Mouse (Mus musculus) frontal cortex, postnatal 25 days (tissue): ENCODE data around the gene Lrrc56.
A peak's percentile ranks its signal among the peaks of the same experiment; 100 is the strongest.

Experiments used
- DNase-seq, 2 experiments: peaks; one replicate each; pipeline ENCODE4 v3.0.0; 2022; ENCODE audit warnings: low spot score in 2 of 2

Gene Lrrc56

DNA sequence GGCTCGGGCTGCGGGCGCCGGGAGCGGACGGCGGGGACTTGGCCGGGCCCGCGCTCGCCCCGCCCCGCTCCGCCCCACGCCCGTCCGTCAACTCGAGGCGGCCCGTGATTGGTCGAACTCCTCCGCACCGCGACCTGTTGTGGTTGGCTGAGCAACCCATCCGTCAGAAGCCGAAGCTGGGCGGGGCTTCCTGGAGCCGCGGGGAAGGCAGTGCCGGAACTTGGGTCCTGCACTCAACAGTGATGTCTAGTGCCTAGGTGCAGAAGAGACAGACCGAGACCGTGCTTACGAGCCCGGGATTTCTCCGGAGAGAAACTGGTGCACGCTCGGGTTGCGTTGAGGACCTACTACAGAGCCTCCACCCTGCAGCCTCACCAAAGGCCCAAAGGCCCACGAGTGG lies at the start of gene Lrrc56, which contains the start of gene Hras:
Lrrc56 (plus strand) TSS at position 210 of the 400 bp plus-strand sequence.
Hras (minus strand) TSS at position 58 of the 400 bp plus-strand sequence.
- DNase-seq = peak; percentile 94 to 97

DNA sequence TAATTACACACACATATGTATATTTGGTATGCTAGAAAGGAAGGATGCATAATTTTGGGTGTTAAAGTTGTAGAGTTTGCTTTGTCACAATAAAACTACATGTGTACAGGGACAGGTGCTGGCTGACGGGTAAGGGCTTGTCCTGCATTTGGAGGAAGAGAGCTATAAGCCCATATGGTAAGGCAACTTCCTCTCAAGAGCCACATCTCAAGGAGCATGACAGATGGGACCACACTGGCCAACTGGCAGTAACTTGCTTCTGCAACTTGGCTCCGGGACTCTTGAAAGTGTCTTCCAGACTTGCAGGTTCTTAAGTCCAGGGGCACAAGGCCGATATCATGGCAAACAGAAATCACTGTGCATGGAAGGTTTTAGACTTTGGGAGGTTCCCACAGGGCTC lies 49.3 kb upstream of the Lrrc56 start:
- DNase-seq = no peak

DNA sequence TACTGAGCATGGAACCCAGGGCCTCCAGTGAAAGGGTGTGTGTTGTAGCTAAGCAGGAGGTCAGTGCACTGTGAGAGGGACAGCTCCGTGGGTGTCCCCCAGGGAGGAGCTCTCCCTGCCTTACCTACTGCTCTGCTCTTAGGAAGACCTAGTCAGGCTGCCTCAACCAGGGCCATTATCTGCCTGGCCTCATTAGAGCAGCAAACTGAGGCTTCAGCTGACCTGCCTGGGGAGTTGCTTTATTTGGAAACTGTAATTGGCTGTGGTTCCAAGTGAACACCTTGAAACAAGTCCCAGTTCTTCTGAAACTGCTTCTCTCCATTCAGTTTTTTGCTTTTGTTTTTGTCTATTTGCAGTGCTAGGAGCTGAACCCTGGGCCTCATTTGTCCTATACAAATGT lies 48.6 kb upstream of the Lrrc56 start:
- no peak for DNase-seq

DNA sequence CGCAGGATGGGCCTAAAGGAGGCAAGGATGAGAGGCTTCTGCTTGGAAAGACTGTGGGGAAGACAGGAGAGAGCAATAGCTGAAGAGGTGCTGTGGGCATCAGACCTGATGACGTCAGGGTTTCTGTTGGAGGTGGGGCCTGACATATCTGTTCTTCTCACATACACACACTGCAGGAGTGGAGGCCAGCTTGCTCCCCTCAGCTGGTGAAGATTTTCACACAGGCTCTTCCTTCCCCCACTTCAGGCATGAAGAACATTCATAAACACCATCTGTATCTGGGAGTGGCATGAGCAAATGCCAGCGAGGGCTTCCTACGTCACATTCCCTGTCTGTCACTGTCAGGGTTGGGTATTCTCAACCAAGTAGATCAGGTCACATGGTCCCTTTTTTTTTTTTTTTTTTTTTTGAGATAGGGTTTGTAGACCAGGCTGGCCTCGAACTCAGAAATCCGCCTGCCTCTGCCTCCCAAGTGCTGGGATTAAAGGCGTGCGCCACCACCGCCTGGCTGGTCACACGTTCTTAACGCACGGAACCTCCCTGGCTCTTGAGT lies 47.8 kb upstream of the Lrrc56 start:
- DNase-seq = no peak

DNA sequence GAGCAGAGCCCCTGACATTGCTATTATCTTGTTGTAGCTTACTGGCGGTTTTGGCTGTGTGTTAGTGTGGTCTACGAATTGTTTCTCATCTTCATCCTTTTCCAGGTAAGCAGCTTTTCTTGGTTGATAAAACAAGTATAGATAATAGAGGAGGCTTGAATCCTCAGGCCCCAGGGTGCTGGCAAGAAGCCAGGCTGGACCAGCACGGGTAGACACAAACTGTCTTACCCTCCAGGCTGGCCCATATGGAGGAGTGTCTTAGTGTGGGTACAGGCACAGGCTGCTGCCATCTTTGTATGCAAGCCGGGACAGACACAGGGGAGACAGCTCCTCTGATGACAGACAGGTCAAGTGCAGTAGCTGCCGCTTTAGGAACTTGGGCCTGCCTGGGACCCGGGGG lies 46.9 kb upstream of the Lrrc56 start:
- no peak for DNase-seq

DNA sequence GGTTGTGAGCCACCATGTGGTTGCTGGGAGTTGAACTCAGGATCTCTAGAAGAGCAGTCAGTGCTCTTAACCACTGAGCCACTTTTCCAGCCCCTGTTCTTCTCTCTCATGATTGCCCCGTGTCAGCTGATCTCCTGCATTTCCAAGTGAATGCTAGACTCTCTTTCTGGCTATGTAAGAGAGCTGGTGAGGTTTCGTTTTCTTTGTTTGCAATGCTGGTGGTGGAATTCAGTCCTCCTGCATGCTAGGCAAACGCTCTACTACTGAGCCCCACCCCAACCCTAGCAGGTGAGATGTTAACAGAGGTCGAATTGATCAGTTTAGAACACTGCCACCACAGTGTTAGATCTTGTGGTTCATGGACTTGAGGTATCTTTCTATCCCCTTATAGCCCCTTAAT lies 45.3 kb upstream of the Lrrc56 start:
- DNase-seq = no peak

DNA sequence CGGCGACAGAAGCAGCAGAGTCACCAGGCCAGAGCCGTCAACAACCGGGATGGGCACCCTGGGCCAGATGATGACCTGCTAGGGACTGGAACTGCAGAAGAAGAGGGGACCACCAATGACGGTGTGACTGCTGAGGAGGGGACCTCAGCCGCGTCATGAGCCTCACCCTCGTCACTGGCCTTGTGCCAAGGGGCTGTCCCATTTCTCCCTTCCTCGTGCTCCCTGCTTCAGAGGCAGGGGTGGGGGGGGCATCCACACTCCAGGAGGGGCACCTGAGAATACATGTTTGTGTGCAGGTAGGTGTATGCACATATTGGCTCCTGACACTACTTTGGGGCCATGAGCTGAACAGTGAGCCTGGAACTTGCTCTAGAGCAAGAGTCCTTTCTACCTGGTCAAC lies 38.6 kb upstream of the Lrrc56 start:
- no peak for DNase-seq

DNA sequence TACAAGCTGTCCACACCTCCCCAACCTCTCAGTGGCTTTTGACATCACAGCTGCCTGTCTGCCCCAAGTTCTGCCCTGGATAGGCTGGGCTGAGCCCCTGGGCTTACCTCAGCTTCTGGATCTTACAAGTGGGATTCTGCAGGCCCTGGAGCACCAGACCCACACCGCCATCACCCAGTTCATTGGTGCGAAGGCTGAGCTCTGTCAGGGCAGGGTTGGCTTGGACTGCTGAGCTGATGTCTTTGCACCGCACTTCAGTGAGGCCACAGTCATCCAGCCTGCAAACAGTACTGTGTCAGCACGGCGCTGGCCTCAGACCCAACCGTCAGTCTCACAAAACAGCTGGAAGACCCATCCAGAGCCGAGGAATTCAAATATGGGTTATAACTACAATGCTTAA lies 29.6 kb upstream of the Lrrc56 start:
- no peak for DNase-seq

DNA sequence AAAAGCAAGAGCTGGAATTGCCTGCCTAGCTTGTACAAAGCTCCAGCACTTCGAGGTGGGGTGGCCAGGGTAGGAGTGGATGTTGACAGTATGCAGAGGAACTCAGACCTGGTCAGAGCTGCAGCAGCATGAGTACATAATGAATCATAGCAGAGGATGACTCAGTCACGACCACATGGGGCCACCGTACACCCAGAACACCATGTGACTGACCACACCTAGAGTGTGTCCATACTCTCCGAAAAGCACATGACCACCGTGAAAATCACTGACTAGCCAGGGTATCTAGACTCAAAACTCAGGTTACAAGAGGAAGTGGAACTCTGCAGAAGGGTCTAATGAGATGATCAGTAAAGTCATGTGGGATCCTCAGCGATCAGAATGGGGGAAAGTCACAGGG lies 29.1 kb upstream of the Lrrc56 start:
- DNase-seq = no peak

DNA sequence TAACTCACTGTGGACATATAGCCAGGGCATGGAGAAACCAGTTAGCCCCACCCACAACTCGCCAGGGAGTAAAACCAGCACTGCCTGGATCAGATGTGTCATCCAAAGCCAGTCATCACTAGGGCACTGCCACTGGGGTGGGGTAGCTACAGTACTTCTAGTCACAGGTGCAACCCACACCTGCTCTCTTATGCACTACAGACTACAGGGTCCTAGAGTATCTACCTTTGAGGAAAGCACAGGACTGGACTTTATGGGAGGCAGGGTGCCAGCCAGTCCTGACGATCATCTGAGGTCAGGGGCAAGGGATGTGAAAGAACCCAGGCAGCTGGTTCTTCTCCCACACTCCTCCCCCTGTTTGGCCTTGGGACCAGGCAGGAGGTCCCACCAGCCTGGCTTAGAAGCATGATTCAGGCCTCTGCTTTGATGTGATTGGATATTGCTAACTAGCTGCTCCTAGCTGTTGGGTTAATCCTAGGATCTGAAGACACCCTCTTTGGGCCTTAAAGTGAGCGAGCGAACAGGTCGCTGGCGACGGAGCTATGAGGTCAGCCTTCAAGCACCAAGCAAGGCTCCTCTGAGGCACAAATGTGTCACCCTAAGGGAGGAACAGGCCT lies 25.9 kb upstream of the Lrrc56 start:
- DNase-seq = no peak

DNA sequence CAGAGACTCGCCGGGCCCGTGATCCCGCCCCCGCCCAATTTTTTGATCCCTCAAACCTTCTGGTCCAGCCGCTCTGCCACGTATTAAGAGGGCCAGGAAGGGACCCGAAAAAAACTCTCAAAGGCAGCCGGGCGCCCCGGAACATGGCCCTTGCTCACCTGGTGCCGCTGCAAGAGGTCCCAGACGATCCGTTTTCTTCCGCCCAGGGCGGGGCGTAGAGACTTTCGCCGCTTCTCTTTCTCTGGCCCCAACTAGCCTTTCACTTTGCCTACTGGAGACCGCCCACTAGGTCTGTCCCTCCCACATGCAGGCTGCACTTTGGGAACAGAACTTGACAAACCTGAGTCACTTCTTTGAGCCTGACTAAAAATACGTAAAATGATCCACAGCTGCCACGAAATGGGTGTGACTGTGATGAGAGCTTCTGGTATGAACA lies 25.4 kb upstream of the Lrrc56 start:
- no peak for DNase-seq

DNA sequence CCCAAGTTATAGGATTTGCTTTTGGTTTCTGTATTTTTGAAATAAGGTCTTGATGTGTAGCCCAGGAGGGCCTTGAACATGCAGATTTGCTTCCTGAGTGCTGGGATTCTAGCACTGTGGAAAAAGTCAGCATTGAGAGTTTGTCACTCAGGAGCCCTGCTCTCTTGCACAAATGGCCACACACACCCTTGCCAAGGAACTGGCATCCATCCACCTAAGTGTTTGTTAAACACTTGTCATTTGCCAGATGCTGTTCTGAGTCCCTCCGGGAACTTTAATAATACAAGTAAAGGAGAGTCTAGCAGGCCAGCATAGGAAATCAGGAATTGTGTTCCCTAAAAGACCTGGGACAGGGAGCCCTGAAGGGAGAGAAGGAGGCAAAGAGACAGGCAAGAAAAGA lies 24.7 kb upstream of the Lrrc56 start:
- no peak for DNase-seq

DNA sequence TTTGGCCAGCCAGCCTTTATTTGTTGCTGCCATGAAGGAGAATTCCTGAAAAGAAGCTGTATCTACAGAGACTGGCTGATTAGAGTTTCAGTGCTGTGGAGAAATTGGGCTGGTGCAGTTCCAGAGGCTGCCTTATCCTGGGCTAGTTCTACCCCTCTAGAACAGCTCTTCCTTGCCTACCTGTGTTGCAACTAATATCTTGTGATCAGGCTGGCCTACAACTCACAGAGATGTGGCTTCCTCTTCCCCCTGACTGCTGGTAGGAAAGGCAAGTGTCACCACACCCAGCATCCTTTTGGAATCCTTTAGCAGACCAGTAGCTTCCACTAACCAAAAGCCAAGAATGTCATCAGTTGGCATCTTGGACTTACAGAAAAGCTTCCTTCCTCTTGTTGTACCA lies 24.1 kb upstream of the Lrrc56 start:
- no peak for DNase-seq

DNA sequence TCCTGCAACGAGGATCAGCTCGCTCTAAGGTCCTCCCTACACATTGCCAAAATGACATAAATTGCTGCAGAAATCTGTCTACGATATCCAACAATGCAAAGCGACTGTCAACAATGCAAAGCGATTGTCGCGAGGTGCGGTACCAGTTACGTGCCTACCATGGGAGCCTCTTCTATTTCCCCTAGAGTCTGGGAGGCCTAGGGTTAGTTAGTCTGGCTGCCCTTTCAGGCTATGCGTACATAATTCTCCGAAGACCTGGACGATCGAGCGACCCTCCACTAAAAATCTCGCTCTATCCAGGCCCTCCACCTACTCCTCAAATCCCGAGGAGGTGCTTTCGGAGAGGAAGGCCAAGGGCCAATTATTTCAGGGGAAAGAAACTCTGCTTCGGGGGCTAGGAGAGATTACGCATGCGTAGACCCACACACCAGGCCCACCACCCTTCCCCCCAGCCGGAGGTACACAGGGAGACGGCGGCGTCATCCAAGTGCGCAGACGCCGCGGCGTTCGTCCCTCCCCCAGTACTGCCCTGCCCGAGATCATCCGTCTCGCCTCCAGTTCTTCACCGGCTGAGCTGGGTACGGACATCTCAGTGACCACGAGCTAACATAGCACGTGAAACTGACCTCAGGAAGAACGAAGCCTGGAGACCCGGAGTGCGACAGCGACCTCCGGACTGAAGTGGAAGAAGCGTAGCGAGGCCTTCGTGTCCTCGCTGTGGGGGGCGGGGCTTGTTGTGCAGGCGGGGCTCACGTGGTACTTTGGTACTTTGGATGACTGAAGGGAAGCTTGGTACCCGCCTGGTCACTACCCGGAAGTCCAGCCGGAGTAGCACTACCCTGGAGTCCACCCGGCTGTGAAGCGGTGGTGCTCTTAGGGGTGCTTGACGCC lies 21.6 kb upstream of the Lrrc56 start, which contains the start of gene Rnh1:
Rnh1 (minus strand) TSS at position 742 of the 891 bp plus-strand sequence.
- DNase-seq = peak; percentile 85 to 88

DNA sequence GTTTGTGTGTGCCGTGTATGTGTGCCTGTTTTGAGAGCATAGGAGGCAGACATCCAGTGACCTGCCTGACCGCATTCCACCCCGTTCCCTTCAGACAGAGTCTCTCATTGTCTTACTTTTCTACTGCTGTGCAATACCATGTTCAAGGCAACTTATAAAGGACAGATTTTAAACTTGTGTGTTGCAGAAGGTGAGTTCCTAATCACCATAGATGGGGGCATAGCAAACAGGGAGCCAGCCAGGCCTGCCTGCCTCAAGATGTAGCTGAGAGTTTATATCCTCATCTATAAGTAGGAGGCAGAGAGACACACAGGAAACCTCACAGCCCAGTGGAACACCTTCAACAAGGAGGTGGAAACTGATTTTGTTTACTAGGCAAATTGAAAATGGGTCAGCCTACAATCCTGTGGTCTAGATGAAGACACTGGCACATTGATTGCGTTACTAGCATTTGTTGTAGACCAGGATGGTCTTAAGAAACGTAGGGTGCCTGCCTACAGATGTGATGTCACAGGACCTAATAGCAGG lies 20.6 kb upstream of the Lrrc56 start:
- DNase-seq = no peak

DNA sequence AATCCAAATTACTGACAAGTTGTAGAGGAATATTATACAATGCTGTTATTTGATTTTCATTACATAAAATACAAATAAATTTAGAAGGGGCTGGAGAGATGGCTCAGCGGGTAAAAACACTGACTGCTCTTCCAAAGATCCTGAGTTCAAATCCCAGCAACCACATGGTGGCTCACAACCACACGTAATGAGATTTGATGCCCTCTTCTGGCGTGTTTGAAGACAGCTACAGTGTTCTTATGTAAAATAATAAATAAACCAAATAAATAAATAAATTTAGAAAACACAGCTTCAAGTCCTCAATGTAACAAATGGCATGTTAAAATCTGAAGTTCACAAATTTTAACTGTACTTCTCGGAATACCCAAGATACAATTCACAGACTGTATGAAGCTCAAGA lies 18.9 kb upstream of the Lrrc56 start:
- DNase-seq = no peak

DNA sequence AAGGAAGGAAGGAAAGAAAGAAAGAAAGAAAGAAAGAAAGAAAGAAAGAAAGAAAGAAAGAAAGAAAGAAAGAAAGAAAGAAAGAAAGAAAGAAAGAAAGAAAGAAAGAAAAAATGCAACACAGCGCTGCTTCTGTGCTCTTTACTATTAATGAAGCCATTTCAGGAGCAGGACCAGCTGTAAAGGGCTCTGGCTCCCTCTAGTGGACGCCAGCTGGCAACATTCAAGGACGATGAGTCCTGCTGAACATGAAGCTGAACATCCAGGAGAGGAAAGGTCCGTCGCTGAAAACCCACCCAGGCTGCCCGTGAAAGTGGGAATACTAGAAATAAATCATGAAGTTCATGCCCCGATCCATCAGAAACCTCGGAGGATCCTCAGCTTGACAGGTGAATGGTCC lies 17.8 kb upstream of the Lrrc56 start:
- peak; percentile 84 to 86 for DNase-seq

DNA sequence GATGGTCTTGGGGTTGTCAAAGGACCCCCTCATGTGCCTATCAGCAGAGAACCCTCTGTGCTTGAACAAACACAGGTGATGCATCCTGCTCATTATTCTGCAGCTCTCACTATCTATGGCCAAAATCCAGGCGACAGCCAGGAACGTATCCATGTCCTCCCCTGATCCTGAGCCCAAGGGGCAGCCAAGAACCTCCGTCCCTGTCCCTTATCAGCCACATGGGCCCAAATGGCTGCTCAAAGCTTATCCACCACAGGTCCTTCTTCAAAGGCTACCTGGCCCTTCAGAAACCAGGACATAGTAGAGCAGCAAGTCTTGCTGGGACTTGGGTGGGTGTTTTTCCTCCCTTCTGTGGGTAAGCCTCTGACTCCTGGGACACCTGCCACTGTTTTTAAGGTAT lies 5.8 kb upstream of the Lrrc56 start:
- DNase-seq = no peak

DNA sequence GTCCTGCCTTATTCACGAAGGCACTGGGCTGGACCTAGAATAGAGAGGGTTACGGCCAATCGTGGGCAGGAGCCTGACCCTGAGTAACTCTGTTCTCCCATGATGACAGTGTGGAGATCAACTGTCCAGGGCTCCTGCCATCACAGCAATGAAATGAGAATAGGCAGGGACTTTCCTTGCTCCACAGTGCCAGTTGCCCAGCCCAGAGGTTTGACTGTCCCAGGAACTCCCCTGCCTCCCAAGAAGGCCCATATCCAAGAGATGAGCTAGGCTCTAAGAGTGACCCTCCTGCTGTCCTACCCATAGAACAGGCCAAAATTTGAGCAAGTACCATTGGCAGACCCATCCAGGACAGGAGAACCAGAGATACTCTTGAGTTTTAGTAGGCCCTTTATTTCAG lies 5.2 kb upstream of the Lrrc56 start:
- no peak for DNase-seq

DNA sequence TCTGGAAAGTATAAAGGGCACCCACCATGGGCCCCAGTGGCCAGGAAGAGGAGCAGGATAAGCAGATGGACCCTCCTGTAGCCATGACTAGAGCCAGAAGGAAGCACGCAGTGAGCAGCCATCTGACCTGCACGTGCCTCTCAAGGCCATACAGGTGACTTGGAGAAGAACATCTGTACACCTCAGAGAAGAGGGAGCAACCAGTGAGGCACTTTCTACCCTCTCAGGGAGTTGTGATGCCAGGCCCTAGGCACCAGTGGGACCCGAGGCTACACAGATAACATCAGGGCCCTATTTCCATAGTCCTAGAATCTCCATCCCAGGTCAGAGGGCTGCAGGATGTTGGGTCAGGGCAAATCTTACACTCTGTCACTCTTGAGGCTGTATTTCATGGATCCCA lies 3.7 kb upstream of the Lrrc56 start:
- DNase-seq = no peak

DNA sequence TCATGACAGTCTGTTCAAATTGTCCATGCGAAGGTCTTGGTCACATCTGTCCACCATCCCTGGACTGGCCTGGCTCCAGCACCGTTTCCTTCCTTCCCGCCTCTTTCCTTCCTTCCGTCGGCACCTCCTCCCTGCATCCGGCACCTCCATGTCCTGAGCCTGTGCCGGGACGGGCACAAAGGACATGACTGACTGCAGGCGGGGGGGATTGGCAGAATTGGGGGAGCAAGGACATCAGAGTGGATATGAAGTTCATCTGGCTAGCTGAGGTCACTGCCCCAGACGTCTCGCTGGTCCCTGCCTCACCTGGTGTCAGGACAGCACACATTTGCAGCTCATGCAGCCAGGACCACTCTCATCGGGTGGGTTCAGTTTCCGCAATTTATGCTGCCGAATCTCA lies 2.9 kb upstream of the Lrrc56 start:
- no peak for DNase-seq

DNA sequence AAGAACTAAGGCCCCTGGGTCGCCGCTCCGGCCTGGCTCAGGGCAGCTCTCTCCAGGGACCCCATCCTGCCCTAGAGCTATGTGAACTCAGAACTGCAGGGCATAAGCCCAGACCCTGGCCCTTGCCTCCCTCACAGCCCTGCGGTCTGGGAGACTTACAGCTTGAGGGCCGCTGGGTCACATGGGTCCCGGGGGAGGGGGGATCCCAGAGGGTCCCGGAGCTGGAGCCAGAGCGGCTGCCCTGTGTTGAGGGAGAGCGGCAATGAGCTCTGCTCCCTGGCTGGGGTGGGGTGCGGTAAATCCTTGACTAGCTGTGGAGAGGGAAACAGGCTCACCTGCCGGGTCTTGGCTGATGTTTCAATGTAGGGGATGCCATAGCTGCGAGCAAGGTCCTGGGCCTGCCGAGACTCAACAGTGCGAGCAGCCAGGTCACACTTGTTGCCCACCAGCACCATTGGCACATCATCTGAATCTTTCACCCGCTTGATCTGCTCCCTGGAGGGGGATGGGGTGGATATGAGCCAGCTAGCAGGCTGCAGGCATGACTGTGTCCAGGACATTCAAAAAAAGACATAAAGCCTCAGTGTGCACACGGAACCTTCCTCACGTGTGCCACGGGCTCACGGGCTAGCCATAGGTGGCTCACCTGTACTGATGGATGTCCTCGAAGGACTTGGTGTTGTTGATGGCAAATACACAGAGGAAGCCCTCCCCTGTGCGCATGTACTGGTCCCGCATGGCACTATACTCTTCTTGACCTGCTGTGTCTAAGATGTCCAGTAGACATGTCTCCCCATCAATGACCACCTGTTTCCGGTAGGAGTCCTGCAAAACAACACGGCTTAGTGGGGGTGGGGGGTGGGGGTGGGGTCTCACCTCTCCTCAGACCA lies 1.9 kb upstream of the Lrrc56 start:
- DNase-seq = no peak
